Mouse (Mus musculus) MEL (cell line): ENCODE data around the gene Rem1. TPM values are rescaled to one million over a fixed set of nuclear protein-coding genes. Genes with fewer than 3 reads are reported as not detected.

Experiments
- DNase-seq: peaks from one replicate; pipeline ENCODE4 v3.0.0; 2011; ENCODE audit warnings: low read depth, low spot score
- H3K27ac ChIP-seq: 2 replicates; pipeline ENCODE4 v1.5.1; 2012; ENCODE audit warnings: low read depth, mild to moderate bottlenecking, control low read depth, low read length, moderate library complexity; ENCODE audit not compliant: control insufficient read depth
- H3K27me3 ChIP-seq, 2 experiments: fragments of 150-350 bp in 1 of 2; sonication (generic) in 1 of 2; 2 replicates each; pipeline ENCODE4 v1.6.1; 2012; ENCODE audit warnings: low read length in 2 of 2, mild to moderate bottlenecking in 2 of 2, improper control_type of control experiment in 1 of 2, moderate library complexity in 1 of 2; ENCODE audit not compliant: insufficient read depth in 2 of 2, control insufficient read depth in 1 of 2
- H3K36me3 ChIP-seq, 2 experiments: 2 replicates each; pipeline ENCODE4 v1.6.1; 2012 to 2014; ENCODE audit warnings: low read length in 2 of 2, improper control_type of control experiment in 1 of 2, inconsistent platforms in 1 of 2, mild to moderate bottlenecking in 1 of 2; ENCODE audit not compliant: insufficient read depth in 2 of 2, control insufficient read depth in 1 of 2
- H3K4me1 ChIP-seq, 2 experiments: fragments of 150-350 bp in 1 of 2; sonication (generic) in 1 of 2; 2 replicates each; pipeline ENCODE4 v1.6.1; 2012; ENCODE audit warnings: low read length in 2 of 2, improper control_type of control experiment in 1 of 2, mild to moderate bottlenecking in 1 of 2; ENCODE audit not compliant: insufficient read depth in 2 of 2, control insufficient read depth in 1 of 2
- H3K4me3 ChIP-seq, 2 experiments: fragments of 150-350 bp in 1 of 2; sonication (generic) in 1 of 2; 2 replicates each; pipeline ENCODE4 v1.5.1; 2012; ENCODE audit warnings: low read depth in 2 of 2, low read length in 2 of 2, mild to moderate bottlenecking in 2 of 2, moderate library complexity in 2 of 2, control low read depth in 1 of 2, improper control_type of control experiment in 1 of 2; ENCODE audit not compliant: control insufficient read depth in 1 of 2, insufficient read depth in 1 of 2
- H3K79me2 ChIP-seq: 2 replicates; pipeline ENCODE4 v1.6.1; 2012; ENCODE audit warnings: mild to moderate bottlenecking, low read length, moderate library complexity; ENCODE audit not compliant: control insufficient read depth, poor library complexity, insufficient read depth
- H3K9ac ChIP-seq: 2 replicates; pipeline ENCODE4 v1.6.1; 2012; ENCODE audit warnings: low read depth, mild to moderate bottlenecking, control low read depth, low read length, moderate library complexity; ENCODE audit not compliant: control insufficient read depth, poor library complexity, severe bottlenecking
- H3K9me3 ChIP-seq: fragments of 150-350 bp; sonication (generic); replicated peaks from 2 replicates; pipeline ENCODE4 v1.6.1; 2012; ENCODE audit warnings: mild to moderate bottlenecking, low read length, improper control_type of control experiment, moderate library complexity; ENCODE audit not compliant: insufficient read depth
- BHLHE40 ChIP-seq: IDR thresholded peaks from 2 replicates; pipeline ENCODE4 v1.6.1; 2012; ENCODE audit warnings: low read depth, mild to moderate bottlenecking, inconsistent platforms, low read length, improper control_type of control experiment, borderline replicate concordance
- CHD1 ChIP-seq: IDR thresholded peaks from 2 replicates; pipeline ENCODE4 v1.6.1; 2012; ENCODE audit warnings: low read depth, mild to moderate bottlenecking, inconsistent platforms, low read length, improper control_type of control experiment
- E2F4 ChIP-seq: IDR thresholded peaks from 2 replicates; pipeline ENCODE4 v1.6.1; 2011; ENCODE audit warnings: low read depth, low read length, improper control_type of control experiment, borderline replicate concordance
- ELF1 ChIP-seq: IDR thresholded peaks from 2 replicates; pipeline ENCODE4 v1.6.1; 2014; ENCODE audit warnings: low read depth, mild to moderate bottlenecking, inconsistent platforms, low read length, improper control_type of control experiment, moderate library complexity
- EP300 ChIP-seq, 2 experiments: IDR thresholded peaks; 2 replicates each; pipeline ENCODE4 v1.6.1; 2011; ENCODE audit warnings: improper control_type of control experiment in 2 of 2, low read length in 2 of 2, low read depth in 1 of 2, mild to moderate bottlenecking in 1 of 2
- GABPA ChIP-seq: IDR thresholded peaks from 2 replicates; pipeline ENCODE4 v1.6.1; 2012; ENCODE audit warnings: low read depth, mild to moderate bottlenecking, inconsistent platforms, low read length, improper control_type of control experiment, moderate library complexity
- GATA1 ChIP-seq: IDR thresholded peaks from 2 replicates; pipeline ENCODE4 v1.6.1; 2011; ENCODE audit warnings: low read depth, low read length, improper control_type of control experiment
- HCFC1 ChIP-seq: IDR thresholded peaks from 2 replicates; pipeline ENCODE4 v1.6.1; 2012; ENCODE audit warnings: low read depth, mild to moderate bottlenecking, inconsistent platforms, low read length, improper control_type of control experiment, moderate library complexity
- JUND ChIP-seq: IDR thresholded peaks from 2 replicates; pipeline ENCODE4 v1.6.1; 2011; ENCODE audit warnings: low read depth, mild to moderate bottlenecking, improper control_type of control experiment, low read length
- MAFK ChIP-seq: IDR thresholded peaks from 2 replicates; pipeline ENCODE4 v1.6.1; 2011; ENCODE audit warnings: low read depth, mild to moderate bottlenecking, low read length, improper control_type of control experiment, borderline replicate concordance
- MAX ChIP-seq: IDR thresholded peaks from 2 replicates; pipeline ENCODE4 v1.6.1; 2011; ENCODE audit warnings: low read length, improper control_type of control experiment
- MAZ ChIP-seq: IDR thresholded peaks from 2 replicates; pipeline ENCODE4 v1.6.1; 2012; ENCODE audit warnings: low read depth, mild to moderate bottlenecking, inconsistent platforms, low read length, improper control_type of control experiment
- MEF2A ChIP-seq: IDR thresholded peaks from 2 replicates; pipeline ENCODE4 v1.6.1; 2014; ENCODE audit warnings: low read depth, mild to moderate bottlenecking, inconsistent platforms, low read length, improper control_type of control experiment; ENCODE audit not compliant: poor library complexity, insufficient replicate concordance, severe bottlenecking; ENCODE audit errors: extremely low read depth
- MXI1 ChIP-seq: IDR thresholded peaks from 2 replicates; pipeline ENCODE4 v1.6.1; 2011; ENCODE audit warnings: mild to moderate bottlenecking, low read depth, low read length, improper control_type of control experiment
- MYB ChIP-seq: IDR thresholded peaks from 2 replicates; pipeline ENCODE4 v1.6.1; 2011; ENCODE audit warnings: mild to moderate bottlenecking, low read depth, low read length, improper control_type of control experiment
- MYC ChIP-seq: IDR thresholded peaks from 2 replicates; pipeline ENCODE4 v1.6.1; 2011; ENCODE audit warnings: low read depth, mild to moderate bottlenecking, low read length, improper control_type of control experiment, moderate library complexity
- NRF1 ChIP-seq: IDR thresholded peaks from 2 replicates; pipeline ENCODE4 v1.6.1; 2014; ENCODE audit warnings: low read depth, mild to moderate bottlenecking, inconsistent platforms, low read length, improper control_type of control experiment, moderate library complexity; ENCODE audit not compliant: poor library complexity, insufficient read depth, severe bottlenecking
- POLR2A ChIP-seq, 2 experiments: IDR thresholded peaks; 2 replicates each; pipeline ENCODE4 v1.6.1; 2011 to 2012; ENCODE audit warnings: low read length in 2 of 2, mild to moderate bottlenecking in 2 of 2, control low read depth in 1 of 2, improper control_type of control experiment in 1 of 2, low read depth in 1 of 2, moderate library complexity in 1 of 2; ENCODE audit not compliant: control insufficient read depth in 1 of 2, insufficient read depth in 1 of 2, poor library complexity in 1 of 2
- POLR2AphosphoS5 ChIP-seq: IDR thresholded peaks from 2 replicates; pipeline ENCODE4 v1.6.1; 2012; ENCODE audit warnings: low read depth, borderline replicate concordance, mild to moderate bottlenecking, inconsistent platforms, low read length, moderate library complexity, mixed read lengths
- SIN3A ChIP-seq: IDR thresholded peaks from 2 replicates; pipeline ENCODE4 v1.6.1; 2012; ENCODE audit warnings: low read length, improper control_type of control experiment, inconsistent platforms
- TBP ChIP-seq: IDR thresholded peaks from 2 replicates; pipeline ENCODE4 v1.8.0; 2011; ENCODE audit warnings: low read depth, low read length, improper control_type of control experiment
- TCF12 ChIP-seq: IDR thresholded peaks from 2 replicates; pipeline ENCODE4 v1.6.1; 2014; ENCODE audit warnings: low read depth, mild to moderate bottlenecking, inconsistent platforms, low read length, improper control_type of control experiment, moderate library complexity
- USF1 ChIP-seq: IDR thresholded peaks from 2 replicates; pipeline ENCODE4 v1.6.1; 2014; ENCODE audit warnings: low read depth, mild to moderate bottlenecking, inconsistent platforms, low read length, improper control_type of control experiment, moderate library complexity
- USF2 ChIP-seq, 2 experiments: IDR thresholded peaks; 2 replicates each; pipeline ENCODE4 v1.6.1; 2011 to 2012; ENCODE audit warnings: improper control_type of control experiment in 2 of 2, low read length in 2 of 2, borderline replicate concordance in 1 of 2, inconsistent platforms in 1 of 2, low read depth in 1 of 2, mild to moderate bottlenecking in 1 of 2; ENCODE audit not compliant: insufficient read depth in 1 of 2
- ZC3H11A ChIP-seq: IDR thresholded peaks from 2 replicates; pipeline ENCODE4 v1.6.1; 2012; ENCODE audit warnings: low read depth, mild to moderate bottlenecking, inconsistent platforms, low read length, improper control_type of control experiment
- ZKSCAN1 ChIP-seq: IDR thresholded peaks from 2 replicates; pipeline ENCODE4 v1.6.1; 2012; ENCODE audit warnings: low read depth, mild to moderate bottlenecking, inconsistent platforms, low read length, improper control_type of control experiment, moderate library complexity
- polyA plus RNA-seq, 2 experiments: library from polyadenylated mRNA; stranded (reverse) in 1 of 2; unstranded in 1 of 2; fragments of >175 nt in 1 of 2; fragments of >200 nt in 1 of 2; gene quantifications; 2 replicates each; pipeline versions ENCODE4 v1.2.1 to v1.2.4; 2012; ENCODE audit warnings: low replicate concordance in 2 of 2, low read depth in 1 of 2; ENCODE audit not compliant: insufficient read length in 2 of 2, insufficient read depth in 1 of 2, missing spikeins in 1 of 2
- total RNA-seq: library from RNA; depleted of rRNA; stranded (reverse); fragments of 300-350 nt; gene quantifications from 2 replicates; pipeline ENCODE4 v1.2.3, GENCODE M21; 2012

The Rem1 gene
- total and polyA plus RNA-seq, 3 experiments: not detected

GRCm38 (mm10) chr2:152634311-152634710 is 7.6 kb downstream of the Rem1 start:
- H3K27me3 ChIP-seq: peaks cover 2 to 9% of the 10 kb centered on the region in 2 experiments; a peak in 3 of 4 replicates
- no peak overlapping the region for H3K4me3 ChIP-seq
- H3K4me1 ChIP-seq: no peaks in the 10 kb centered on the region
- DNase-seq: no peak
- no peak overlapping the region for H3K9ac ChIP-seq
- TF ChIP-seq USF1 (no peak), E2F4 (no peak), MAZ (no peak), MXI1 (no peak), MAX (no peak), MYC (no peak), MEF2A (no peak), TBP (no peak), BHLHE40 (no peak), HCFC1 (no peak), GATA1 (no peak), GABPA (no peak), USF2 (IDR thresholded peaks at IDR 0.05; ENCODE audit: borderline replicate concordance in 1 of 2, insufficient read depth in 1 of 2, low read depth in 1 of 2, low read length in 2 of 2) (no peak), ELF1 (no peak), JUND (no peak), ZKSCAN1 (no peak), MAFK (no peak), EP300 (IDR thresholded peaks at IDR 0.05; ENCODE audit: low read depth in 1 of 2, low read length in 2 of 2) (no peak), TCF12 (no peak)
- H3K79me2 ChIP-seq: no peaks in the 10 kb centered on the region
- no peak overlapping the region for H3K27ac ChIP-seq
- H3K36me3 ChIP-seq: no peaks in the 10 kb centered on the region
- no peaks in the 10 kb centered on the region for H3K9me3 ChIP-seq

- H3K36me3 ChIP-seq: no peaks in the 10 kb centered on the region
- H3K9me3 ChIP-seq: no peaks in the 10 kb centered on the region
- no peak for TF ChIP-seq ZKSCAN1
- no peak for TF ChIP-seq TCF12
- no peak for TF ChIP-seq NRF1
- TF ChIP-seq POLR2AphosphoS5: no peak
- no peak for TF ChIP-seq ELF1
- no peak for TF ChIP-seq JUND
- no peak for TF ChIP-seq CHD1
- TF ChIP-seq SIN3A: no peak
- TF ChIP-seq MYB: no peak
- TF ChIP-seq POLR2A (IDR thresholded peaks at IDR 0.05; ENCODE audit: control insufficient read depth in 1 of 2, insufficient read depth in 1 of 2, low read depth in 1 of 2, low read length in 2 of 2, poor library complexity in 1 of 2): no peak
- TF ChIP-seq ZC3H11A: no peak
- no peaks in the 10 kb centered on the region for H3K4me1 ChIP-seq
- peaks cover 2 to 6% of the 10 kb centered on the region in 2 experiments; a peak in 3 of 4 replicates for H3K27me3 ChIP-seq
- H3K79me2 ChIP-seq: no peaks in the 10 kb centered on the region
- H3K4me3 ChIP-seq: no peak overlapping the region
- H3K27ac ChIP-seq: no peak overlapping the region
- no peak for DNase-seq
- H3K9ac ChIP-seq: no peak overlapping the region
Measured at GRCm38 (mm10) chr2:152636246-152637005, 9.7 kb downstream of the Rem1 start.
